Mouse (Mus musculus): ENCODE measurements at regions not wholly inside any gene's neighbourhood (a gene's known extent, or its start where the extent isn't known, plus 50 kb on each side); places are given as distances from the start of the nearest gene placed in this dataset.

- no peak for TF ChIP-seq CTCF (IDR thresholded peaks at IDR 0.05; ENCODE audit: low read depth)
- TF ChIP-seq EP300 (IDR thresholded peaks at IDR 0.05; ENCODE audit: low read depth) = no peak
Measured at GRCm38 (mm10) chr13:101860704-101861103, 92.7 kb upstream of the Pik3r1 start.

Measured in liver, postnatal 0 days (tissue).